Mouse (Mus musculus): ENCODE data around the gene Jph4.

Gene Jph4
- long read RNA-seq, experiment 1, partial matches to known transcripts, result 0 of 2 reads
- long read RNA-seq, experiment 1, other reads (novel, unspliced or antisense), result 2 of 2 reads
- long read RNA-seq, experiment 2, result 0 reads

DNA sequence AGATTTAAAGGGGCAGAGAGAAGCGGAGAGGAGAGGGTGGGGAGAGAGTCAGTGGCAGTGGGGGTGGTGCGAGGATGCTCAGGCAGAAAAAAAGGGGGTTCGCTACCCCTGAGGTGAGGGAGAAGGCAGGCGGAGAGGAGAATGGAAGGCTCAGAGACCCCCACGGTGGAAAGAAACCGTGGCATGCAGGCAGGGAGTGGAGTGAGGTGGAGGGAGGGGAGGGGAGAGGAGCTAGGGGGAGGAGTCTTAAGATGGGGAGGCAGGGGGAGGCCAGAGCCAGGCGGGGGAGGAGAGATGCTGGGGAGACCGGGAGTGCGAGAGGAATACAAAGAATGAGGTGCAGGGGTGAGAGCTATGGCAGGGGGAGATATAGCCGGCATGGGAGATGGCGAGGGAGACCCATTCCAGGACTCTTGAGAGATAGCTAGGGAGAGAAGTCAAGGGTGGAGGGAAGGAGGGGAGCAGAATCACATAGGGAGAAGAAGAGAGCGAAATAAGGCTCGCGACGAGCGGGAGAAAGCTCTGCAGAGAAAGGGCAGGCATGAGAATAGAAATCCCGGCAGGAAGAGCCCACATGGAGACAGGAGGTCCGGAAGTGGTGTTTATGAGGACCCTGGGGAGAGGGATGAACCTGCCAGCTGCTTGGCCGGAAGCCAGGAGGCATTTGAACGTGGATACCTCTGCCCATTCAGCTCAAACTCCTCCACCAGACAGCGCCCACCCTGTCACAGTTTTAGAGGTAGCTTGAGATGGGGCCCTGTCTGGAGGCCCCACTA lies at the start of gene Jph4:
TSS of gene Jph4 (minus strand) at position 511 of the 776 bp plus-strand sequence.
- intact Hi-C loops (cut with DNase I), result no loop called here

DNA sequence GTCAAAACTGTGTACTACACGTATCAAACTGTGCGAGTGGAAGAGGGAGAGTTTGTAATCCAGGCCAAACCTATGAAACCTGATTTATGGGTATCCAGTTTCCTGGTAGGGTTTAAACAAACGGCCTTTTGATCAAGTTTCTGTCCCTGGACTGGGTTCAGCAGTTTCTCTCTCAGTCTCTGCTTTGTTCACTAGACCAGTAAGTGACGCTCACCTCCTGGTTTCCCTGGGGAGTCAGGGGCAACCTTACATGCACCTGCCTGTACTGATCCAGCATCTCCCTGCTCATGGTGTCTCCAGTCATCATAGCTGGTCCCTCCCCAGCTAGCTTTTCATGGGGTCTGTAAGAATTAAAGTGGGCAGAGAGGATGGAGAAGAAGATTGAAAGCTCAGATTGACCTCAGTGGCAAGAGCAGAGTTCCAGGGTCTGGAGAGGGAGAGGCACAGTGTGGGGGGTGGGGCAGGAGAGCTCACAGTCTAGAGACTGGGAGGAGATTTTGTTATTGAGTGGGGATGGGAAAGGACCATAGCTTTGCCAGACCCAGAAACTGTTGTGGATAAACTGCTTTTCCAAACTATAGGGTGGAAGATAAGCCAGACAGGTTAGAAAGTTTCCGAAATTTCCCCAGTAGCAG lies 47.6 kb upstream of the Jph4 start:
- intact Hi-C loops (cut with DNase I), result no loop called here

GRCm38 (mm10) chr14:55162168-55162567 lies 45.4 kb upstream of the Jph4 start:
- intact Hi-C loops (cut with DNase I), result no loop called here

DNA sequence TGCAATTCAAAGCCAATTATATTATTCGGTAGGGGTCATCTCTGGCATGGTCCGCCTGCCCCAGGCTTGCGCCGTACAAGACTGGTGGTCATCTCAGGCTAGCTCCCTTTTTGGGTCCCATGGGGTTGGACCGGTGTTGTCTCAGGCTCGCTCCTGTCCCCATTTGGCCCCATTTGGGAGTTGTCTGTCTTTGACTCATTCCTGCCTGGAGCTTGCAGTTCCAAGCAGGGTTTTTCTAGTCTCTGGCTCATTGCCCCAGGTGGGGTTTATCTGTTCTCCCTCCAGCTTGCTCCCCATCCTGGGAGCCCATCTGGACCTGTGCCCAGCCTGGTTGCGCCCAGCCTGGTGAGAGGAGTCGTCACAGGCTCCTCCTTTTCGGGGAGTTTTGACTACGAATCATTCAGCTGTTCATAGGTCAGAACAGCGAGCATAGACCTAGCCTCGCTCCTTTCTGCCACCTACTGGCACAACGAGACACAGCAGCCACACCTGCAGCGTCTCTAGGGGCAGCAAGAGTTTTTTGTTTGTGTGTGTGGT lies 44.4 kb upstream of the Jph4 start:
- intact Hi-C loops (cut with DNase I), result loop anchor here (2.0 kb wide), 1 partner anchor 38 kb away; no protein-coding TSS in a partner anchor

DNA sequence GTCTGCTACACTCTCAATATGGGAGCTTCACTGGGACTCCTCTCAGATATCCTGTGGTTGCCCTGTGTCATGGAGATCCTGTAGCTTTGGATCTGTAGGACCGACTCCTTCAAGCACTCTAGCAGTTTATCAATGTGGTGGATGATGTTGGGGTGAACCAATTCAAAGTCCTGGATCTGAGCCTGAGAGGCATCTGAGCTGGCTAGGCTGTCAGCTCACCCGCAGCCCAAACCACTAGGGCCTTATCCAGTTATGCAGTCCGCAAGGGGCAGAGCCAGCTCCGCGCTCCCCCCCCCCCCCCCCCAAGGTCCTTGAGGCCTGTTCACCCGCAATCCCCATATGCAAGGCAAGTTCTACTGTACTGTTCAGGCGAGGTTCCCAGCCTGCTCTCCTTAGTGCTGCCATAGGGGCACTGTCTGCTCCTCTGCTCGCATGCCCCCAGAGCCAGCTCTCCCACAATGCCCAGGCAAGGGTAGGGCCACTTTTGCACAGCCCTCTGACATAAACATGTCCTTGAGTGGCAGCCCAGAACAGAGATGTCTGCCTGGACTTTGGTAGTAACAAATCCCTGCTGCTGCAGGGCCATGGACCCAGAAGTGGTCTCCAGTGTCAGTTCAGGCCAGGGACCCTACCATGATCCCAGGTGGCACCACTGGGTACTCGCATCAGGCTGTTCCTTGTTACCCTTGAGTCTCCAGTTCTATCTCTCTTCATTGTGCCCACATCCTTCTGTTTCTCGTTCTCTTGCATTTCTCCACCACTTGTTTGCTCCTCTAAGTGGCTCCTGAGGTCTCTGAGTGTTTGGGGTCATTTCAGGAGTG lies 43.7 kb upstream of the Jph4 start:
- intact Hi-C loops (cut with DNase I), result loop anchor here (2.0 kb wide), 1 partner anchor 38 kb away; no protein-coding TSS in a partner anchor

DNA sequence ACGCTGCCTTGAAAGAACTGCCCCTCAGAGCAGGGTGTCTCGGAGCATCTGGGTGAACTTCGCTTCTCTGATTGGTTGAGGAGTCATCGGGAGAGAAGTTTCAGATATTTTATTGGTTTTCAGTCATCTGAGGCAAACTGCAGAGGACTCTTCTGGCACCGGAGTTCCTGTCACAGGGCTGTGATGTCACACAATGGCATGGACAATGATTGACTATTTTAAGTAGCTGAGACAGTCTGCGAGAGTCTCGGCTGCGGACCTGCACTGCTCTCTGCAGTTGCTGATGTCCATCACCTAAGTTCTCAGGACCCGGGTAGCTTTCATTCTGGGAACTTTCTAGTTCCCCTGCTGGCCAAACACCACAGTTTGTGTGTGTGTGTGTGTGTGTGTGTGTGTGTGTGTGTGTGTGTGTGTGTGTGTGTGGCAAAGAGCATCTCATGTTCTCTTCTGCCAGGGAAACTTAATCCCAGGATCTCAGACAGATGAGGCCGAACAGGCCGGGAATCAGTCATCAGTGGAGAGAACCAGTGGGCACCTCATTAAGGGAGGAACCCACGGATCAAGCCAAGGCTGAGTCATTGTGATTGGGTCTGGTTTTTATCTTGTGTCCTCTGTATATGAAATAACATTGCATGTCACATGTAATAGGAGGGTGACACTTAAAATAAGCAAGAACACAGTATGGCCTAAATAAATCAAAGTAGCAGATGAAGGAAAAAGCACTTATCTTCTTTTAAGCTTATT lies 40.8 kb upstream of the Jph4 start:
- intact Hi-C loops (cut with DNase I), result no loop called here

DNA sequence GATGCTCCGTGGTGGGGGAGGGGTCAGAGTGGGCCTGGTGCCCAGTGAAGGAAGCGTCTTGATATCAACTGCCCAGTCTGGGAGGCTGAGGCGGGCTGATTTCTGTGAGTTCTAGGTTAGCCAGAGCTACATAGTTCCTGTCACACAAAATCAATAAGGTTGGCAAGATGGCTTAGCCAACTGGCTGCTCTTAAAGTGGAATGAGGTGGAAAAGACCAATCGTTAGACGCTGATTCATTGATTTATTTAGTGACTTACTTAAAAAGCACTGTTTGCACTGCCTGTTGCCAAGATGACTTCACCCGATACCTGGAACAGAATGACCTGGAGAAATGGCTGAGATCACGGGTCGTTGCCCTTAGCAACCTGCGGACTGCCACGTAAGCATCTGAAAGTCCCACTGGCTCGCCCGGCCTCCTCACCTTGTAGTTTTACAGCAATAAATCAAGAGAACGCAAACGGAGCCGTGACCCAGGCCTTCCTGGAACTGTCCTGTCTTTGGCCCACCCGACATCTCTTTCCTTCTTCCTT lies 36.3 kb upstream of the Jph4 start:
- intact Hi-C loops (cut with DNase I), result no loop called here

DNA sequence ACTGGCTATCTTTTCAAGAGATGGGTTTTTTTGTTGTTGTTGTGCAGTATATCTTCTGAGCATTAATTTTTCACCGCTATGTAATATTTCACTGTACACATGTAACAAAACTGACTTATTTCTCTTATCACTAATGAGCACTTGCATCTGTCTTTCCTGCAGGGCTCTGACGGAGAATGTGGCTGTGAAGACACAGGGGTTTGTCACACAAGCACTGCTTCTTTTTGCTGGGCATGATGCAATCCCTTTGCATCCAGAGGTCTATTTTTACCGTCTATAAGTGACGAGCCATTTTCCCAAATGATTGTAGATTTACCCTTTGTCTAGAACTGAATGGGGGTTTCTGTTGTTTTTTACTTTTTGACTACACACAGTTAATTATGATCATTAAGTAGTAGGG lies 35.4 kb upstream of the Jph4 start:
- intact Hi-C loops (cut with DNase I), result no loop called here

GRCm38 (mm10) chr14:55150985-55151384 lies 34.2 kb upstream of the Jph4 start:
- intact Hi-C loops (cut with DNase I), result no loop called here

DNA sequence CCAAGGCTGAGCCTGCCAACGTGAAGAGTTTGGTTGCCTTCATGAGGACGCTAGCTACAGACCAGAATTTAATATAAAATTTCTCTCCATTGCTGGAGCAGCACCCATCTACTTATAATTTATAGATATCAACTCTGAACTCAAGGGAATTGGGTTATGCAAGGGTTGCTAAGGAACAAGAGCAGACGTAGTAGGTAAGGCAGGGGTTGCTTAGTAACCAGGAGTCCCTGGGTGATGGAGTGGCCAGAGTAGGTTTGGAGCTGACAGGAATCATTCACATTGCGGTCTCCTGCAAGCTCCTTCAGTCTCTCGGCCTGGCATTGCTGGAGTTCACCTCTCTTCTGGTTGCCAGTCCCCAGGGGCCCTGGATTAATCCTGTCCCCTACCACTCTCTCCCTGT lies 32.3 kb upstream of the Jph4 start:
- intact Hi-C loops (cut with DNase I), result loop anchor here (2.0 to 5.0 kb wide), 2 partner anchors 66 to 288 kb away; no protein-coding TSS in a partner anchor

- intact Hi-C loops (cut with DNase I), result loop anchor here (2.0 to 5.0 kb wide), 2 partner anchors 66 to 289 kb away; no protein-coding TSS in a partner anchor
These were observed 31.7 kb upstream of the Jph4 start for GRCm38 (mm10) chr14:55148363-55148915.

DNA sequence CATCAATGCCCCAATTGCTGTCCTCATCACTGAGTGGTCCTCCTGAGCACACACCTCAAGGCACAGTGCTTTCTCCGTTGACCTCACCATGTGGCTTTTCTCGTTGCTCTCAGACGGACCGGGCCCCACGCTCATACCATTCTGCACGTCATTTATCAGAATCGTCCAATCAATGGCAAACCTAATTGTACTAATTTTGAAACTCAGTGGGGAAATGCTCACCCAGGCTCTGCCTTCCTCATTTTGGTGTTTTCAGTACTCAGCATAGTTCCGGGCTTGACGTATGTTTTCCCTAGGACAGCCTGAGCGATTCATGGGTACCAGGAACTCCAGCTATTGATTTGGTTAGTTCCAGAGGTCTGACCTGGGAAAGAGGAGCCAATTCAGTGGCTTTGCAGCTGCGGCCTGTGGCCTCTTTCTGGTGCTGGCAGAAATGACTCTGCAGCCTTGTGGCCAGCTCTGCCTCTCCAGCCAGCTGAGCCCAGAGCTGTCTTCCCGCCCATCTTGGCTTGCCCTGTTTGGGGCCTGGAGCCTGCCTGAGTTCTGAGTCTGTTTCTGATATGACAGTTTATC lies 30.2 kb upstream of the Jph4 start:
- intact Hi-C loops (cut with DNase I), result loop anchor here (5.0 kb wide), 1 partner anchor 290 kb away; no protein-coding TSS in a partner anchor

DNA sequence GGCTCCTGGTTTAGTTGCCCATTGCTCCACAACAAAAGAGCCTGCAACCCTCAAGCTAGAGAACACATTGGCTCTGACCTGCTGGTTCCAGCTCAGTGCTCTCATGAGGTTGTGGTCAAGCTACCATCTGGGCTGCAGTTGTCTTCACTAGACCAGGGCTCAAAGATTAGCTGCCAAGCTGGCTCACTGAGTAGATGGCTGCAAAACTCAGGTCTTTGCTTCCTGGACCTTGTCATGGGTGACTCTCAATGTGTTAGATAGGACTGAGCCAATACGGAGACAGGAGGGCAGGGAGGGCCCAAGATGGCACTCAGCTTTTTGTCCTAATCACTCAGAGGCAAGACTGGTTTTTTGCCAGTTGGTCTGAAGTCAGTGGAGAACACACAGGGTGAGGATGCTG lies 29.6 kb upstream of the Jph4 start:
- intact Hi-C loops (cut with DNase I), result loop anchor here (5.0 kb wide), 1 partner anchor 291 kb away; no protein-coding TSS in a partner anchor

DNA sequence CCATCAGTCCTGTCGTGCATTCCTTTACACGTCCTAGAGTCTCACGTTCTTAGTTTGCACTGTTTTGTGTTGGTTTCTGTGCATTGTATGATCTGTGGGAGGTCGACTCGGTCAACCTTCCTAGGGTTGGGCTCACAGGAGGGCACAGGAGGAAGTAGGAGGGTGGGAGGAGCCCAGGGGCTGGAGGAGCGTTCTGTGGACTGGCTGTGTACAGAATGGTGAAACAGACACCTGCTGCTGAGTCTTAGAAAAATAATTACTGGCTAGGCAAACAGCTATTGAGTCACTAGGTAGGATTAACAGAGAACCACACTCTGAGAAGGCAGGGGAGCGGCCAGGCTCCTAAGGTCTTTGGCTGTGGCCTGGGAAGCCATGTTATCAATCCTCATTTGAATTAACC lies 22.6 kb upstream of the Jph4 start:
- intact Hi-C loops (cut with DNase I), result no loop called here

- intact Hi-C loops (cut with DNase I), result no loop called here
These were observed 18.9 kb upstream of the Jph4 start for GRCm38 (mm10) chr14:55135676-55136075.

GRCm38 (mm10) chr14:55126521-55126920 lies 9.8 kb upstream of the Jph4 start:
- intact Hi-C loops (cut with DNase I), result no loop called here

GRCm38 (mm10) chr14:55125711-55126110 lies 9.0 kb upstream of the Jph4 start:
- intact Hi-C loops (cut with DNase I), result no loop called here

DNA sequence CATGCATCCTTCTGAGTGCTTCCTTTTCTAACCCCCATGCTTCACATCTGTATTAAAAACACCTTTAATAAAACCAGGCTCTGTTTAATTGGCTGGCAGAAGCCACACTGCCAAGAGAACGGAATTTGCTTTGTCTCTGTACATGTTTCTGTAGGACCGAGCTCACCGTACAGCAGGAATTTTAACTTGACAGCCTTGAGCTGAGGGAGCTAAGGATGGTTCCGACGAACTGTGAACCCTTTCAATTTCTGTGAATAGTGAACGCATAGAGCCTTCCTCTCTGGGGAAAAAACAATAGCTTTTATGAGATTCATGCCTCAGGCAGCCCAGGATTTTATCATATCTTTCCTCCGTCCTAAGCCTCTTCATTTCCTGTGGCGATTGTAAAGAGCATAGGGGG lies 5.6 kb upstream of the Jph4 start:
- intact Hi-C loops (cut with DNase I), result loop anchor here (2.0 kb wide), 1 partner anchor 38 kb away; no protein-coding TSS in a partner anchor

- intact Hi-C loops (cut with DNase I), result loop anchor here (2.0 kb wide), 1 partner anchor 39 kb away; no protein-coding TSS in a partner anchor
These were observed 5.2 kb upstream of the Jph4 start for GRCm38 (mm10) chr14:55121947-55122346.

All from adrenal gland (tissue).